Mouse (Mus musculus) ES-Bruce4 (cell line): Measurements from ENCODE around the gene Dpf3.

Experiments used
- CTCF ChIP-seq: IDR thresholded peaks from one replicate; pipeline ENCODE4 v1.8.1; 2011; ENCODE audit warnings: low read depth, low read length
- EP300 ChIP-seq: IDR thresholded peaks from 2 replicates; pipeline ENCODE4 v1.6.1; 2011; ENCODE audit warnings: low read depth, low read length; ENCODE audit not compliant: insufficient read depth

DNA sequence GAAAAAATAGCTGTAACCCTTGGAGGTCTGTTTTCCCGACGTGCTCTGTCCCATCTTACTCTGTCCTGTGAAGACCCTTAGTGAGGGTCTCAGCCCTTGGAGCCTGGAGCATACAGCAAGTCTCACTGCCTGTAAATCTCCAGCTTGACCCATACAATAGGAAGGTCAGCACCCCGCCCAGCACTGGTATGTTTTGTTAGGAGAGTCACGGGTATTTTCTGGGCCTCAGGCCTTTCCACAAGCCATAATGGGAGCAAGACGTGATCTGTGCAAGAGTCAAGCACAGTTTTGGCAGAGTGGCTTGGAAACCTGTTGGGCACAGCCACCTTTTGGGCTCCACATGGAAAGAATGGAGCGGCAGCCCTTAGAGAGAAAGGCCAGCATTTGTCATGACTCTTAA lies 40.3 kb upstream of the Dpf3 start:
- TF ChIP-seq CTCF (no peak), EP300 (peak; percentile 85)
